8 mouse cellular contexts compared by ENCODE assay signal in genomic region chr4:150238433-150239086, GRCm38 (mm10). TPM values are rescaled to one million over a fixed set of nuclear protein-coding genes. Genes with fewer than 3 reads are reported as not detected.
DNase-seq lines count a peak whose midpoint lies in the region; ATAC-seq and TF ChIP-seq lines count a peak whose summit lies in the region.

No protein-coding gene starts in this region.

- H3K36me3 ChIP-seq in liver, embryonic 14.5 days (replicated peaks; ENCODE audit: control insufficient read depth, insufficient read depth, low read depth): peaks cover 30% of the 10 kb centered on the region

- H3K27ac ChIP-seq in liver, embryonic 14.5 days: no peak overlapping the region; the same call in 1 of the 2 replicates

- H3K27me3 ChIP-seq in liver, embryonic 14.5 days (ENCODE audit: control insufficient read depth, insufficient read depth, low read length): no peaks in the 10 kb centered on the region

- peaks cover 30 to 38% of the 10 kb centered on the region in 2 experiments for H3K4me1 ChIP-seq in liver, embryonic 14.5 days (replicated peaks; ENCODE audit: control insufficient read depth in 2 of 2, insufficient read depth in 2 of 2, low read length in 1 of 2)

- H3K9me3 ChIP-seq in liver, embryonic 14.5 days (ENCODE audit: control insufficient read depth, low read length): no peaks in the 10 kb centered on the region

- TF ChIP-seq CTCF in liver, embryonic 14.5 days (IDR thresholded peaks at IDR 0.05; ENCODE audit: low read depth): no peak

- H3K4me2 ChIP-seq in liver, embryonic 14.5 days (ENCODE audit: low read depth): peak overlapping the region; percentile 97

- H3K4me3 ChIP-seq in liver, embryonic 14.5 days (ENCODE audit: insufficient read depth in 1 of 2, low read depth in 2 of 2, low read length in 2 of 2): peak overlapping the region; percentile 86 to 91

- peak; percentile 45 for DNase-seq in kidney, adult 11 months
- DNase-seq in kidney, postnatal 10 days: no peak
- DNase-seq in embryo, embryonic 10 days (ENCODE audit: low spot score): peak; percentile 71
- DNase-seq in heart, postnatal 4 days: peak; percentile 30
- DNase-seq in liver, embryonic 14.5 days (ENCODE audit: low read depth in 3 of 3, low spot score in 3 of 3): no peak
- DNase-seq in B cell, adult 2 months: no peak
- DNase-seq in thymus, postnatal 10 days (ENCODE audit: low spot score in 2 of 2): no peak
- DNase-seq in left cerebral cortex, postnatal 14 days (ENCODE audit: low spot score in 2 of 2): no peak

- TF ChIP-seq EP300 in liver, embryonic 14.5 days (IDR thresholded peaks at IDR 0.05; ENCODE audit: low read depth): no peak

- WGBS in liver, embryonic 14.5 days (ENCODE audit: insufficient replicate concordance): 17% methylated on average over 3 of the region's 3 CpGs

- H3K9ac ChIP-seq in liver, embryonic 14.5 days (replicated peaks): peak overlapping the region; percentile 88

- no peak for ATAC-seq in liver, embryonic 14.5 days (ENCODE audit: insufficient read depth)

- intact Hi-C loops in left cerebral cortex, postnatal 14 days (cut with DNase I): no loop called here

RNA-seq across cellular contexts. Expression of gene Eno1, which starts 2.0 kb away (rescaled TPM):
- total RNA-seq in heart, postnatal 4 days (2021): 100 to 1,000 TPM; 303 to 307 TPM
- 167 and 215 TPM in 2 replicates for polyA plus RNA-seq in liver, embryonic 14.5 days (2012; rRNA removed)
- polyA plus RNA-seq in liver, embryonic 14.5 days (2014; fragmentation: Nextera tagmentation; extraction: Ambion mirVana): 451 and 488 TPM in 2 replicates
- total RNA-seq in left cerebral cortex, postnatal 14 days (2021): 100 to 1,000 TPM; 378 to 386 TPM

RNA-seq across cellular contexts. Expression of gene Car6, which starts 37.4 kb away (rescaled TPM):
- total RNA-seq in heart, postnatal 4 days (2021): not detected
- polyA plus RNA-seq in liver, embryonic 14.5 days (2012; rRNA removed): 0.02 and 0.17 TPM in 2 replicates
- polyA plus RNA-seq in liver, embryonic 14.5 days (2014; fragmentation: Nextera tagmentation; extraction: Ambion mirVana): 0.09 TPM in 1 of 2 replicates, not detected in the other
- total RNA-seq in left cerebral cortex, postnatal 14 days (2021): not detected

RNA-seq across cellular contexts. Expression of gene Rere, which starts 42.9 kb away (rescaled TPM):
- total RNA-seq in heart, postnatal 4 days (2021): 10 to 100 TPM; 70.0 to 72.5 TPM
- polyA plus RNA-seq in liver, embryonic 14.5 days (2012; rRNA removed): 4.8 and 5.6 TPM in 2 replicates
- polyA plus RNA-seq in liver, embryonic 14.5 days (2014; fragmentation: Nextera tagmentation; extraction: Ambion mirVana): 5.1 and 8.8 TPM in 2 replicates
- 100 to 1,000 TPM in 1 of 2 experiments, 10 to 100 TPM in 1; 95.6 to 100 TPM for total RNA-seq in left cerebral cortex, postnatal 14 days (2021)

Comparison
In these comparisons a context has a peak if more than half of its experiments do, and no peak if none do; other contexts are left out.
1. DNase-seq: peak in kidney, adult 11 months (single experiment), embryo, embryonic 10 days (single experiment) and heart, postnatal 4 days (single experiment); none in kidney, postnatal 10 days (single experiment), liver, embryonic 14.5 days (0 of 3), B cell, adult 2 months (0 of 2), thymus, postnatal 10 days (0 of 2) and left cerebral cortex, postnatal 14 days (0 of 2).